Mouse (Mus musculus) erythroblast, embryonic 14.5 days (primary cell): ENCODE data around the gene Tenm4. TPM values are rescaled to one million over a fixed set of nuclear protein-coding genes. Genes with fewer than 3 reads are reported as not detected.

Experiments used
- H3K27me3 ChIP-seq: 2 replicates; pipeline ENCODE4 v1.6.1; 2012; ENCODE audit warnings: inconsistent platforms; ENCODE audit not compliant: control insufficient read depth
- H3K36me3 ChIP-seq: 2 replicates; pipeline ENCODE4 v1.6.1; 2012; ENCODE audit warnings: mild to moderate bottlenecking, inconsistent platforms; ENCODE audit not compliant: control insufficient read depth
- H3K4me1 ChIP-seq: 2 replicates; pipeline ENCODE4 v1.6.1; 2012; ENCODE audit warnings: inconsistent platforms; ENCODE audit not compliant: control insufficient read depth
- H3K4me3 ChIP-seq: replicated peaks from 2 replicates; pipeline ENCODE3; 2012; ENCODE audit warnings: moderate library complexity, mild to moderate bottlenecking, inconsistent platforms
- H3K9me3 ChIP-seq: 2 replicates; pipeline ENCODE4 v1.6.1; 2012; ENCODE audit warnings: low read length, inconsistent platforms, mixed read lengths; ENCODE audit not compliant: control insufficient read depth
- GATA1 ChIP-seq: IDR thresholded peaks from 2 replicates; pipeline ENCODE4 v1.6.1; 2012; ENCODE audit warnings: low read length, inconsistent platforms, mixed read lengths
- TAL1 ChIP-seq: IDR thresholded peaks from 3 replicates; pipeline ENCODE4 v1.6.1; 2012; ENCODE audit warnings: low read length, inconsistent platforms, mixed read lengths
- polyA plus RNA-seq: library from polyadenylated mRNA; stranded (reverse); fragments of >175 nt; gene quantifications from 2 replicates; pipeline ENCODE4 v1.2.3, GENCODE M21; 2012

The Tenm4 gene
- polyA plus RNA-seq, 1 experiment = not detected

DNA sequence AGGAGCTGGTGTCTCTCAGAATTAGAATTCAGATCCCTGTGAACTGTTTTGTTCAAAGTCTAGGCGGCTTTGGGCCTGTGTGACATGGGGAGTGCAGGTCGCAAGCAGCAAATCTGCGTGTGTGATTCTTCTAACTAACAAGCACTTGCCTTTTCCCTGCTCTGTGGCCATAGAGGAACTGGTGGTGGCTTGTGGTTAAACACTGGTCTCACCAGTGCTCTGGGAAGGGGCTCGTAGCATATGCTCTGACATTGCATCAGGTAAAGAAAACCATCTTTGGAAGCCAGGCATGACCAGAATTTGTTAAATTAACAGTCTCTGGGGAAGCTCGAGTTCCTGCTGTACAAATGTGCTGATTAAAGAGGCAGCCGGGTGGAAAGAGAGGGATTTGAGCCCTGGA lies 308.1 kb downstream of the Tenm4 start:
- Histone ChIP-seq H3K4me3 (no peak overlapping the region), H3K36me3 (no peaks in the 10 kb centered on the region), H3K4me1 (no peaks in the 10 kb centered on the region), H3K27me3 (no peaks in the 10 kb centered on the region), H3K9me3 (no peaks in the 10 kb centered on the region)
- TF ChIP-seq GATA1 (no peak), TAL1 (no peak)

DNA sequence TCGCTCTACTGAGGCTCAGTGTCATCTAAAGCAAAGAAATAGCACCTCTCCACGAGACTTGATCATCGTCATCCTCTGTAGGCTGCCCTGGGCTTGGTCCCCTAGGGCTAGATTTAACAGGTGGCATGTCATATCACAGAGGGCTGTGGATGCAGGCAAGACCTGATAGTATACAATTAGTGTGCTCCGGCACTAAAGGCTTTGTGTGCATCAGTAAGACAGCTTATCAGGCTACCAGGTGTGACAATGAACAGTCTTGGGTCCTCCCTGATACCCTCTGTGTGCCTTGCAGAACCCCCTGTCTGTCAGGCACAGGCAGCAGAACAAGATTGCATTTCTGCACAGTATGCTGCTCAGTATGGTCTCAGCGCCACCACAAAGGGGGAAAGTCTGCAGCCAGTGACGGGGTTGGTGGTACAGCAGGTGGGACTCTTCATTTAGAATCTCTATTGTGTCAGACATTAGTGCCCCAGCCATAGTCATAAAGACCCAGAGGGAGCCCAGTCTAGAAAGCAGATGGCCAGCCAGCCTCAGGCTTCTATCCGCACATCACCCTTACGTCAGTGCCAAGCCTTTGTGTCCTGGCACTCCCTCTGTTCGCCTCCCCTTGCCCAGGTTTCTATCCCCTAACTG lies 309.4 kb downstream of the Tenm4 start:
- Histone ChIP-seq H3K9me3 (no peaks in the 10 kb centered on the region), H3K27me3 (no peaks in the 10 kb centered on the region)

DNA sequence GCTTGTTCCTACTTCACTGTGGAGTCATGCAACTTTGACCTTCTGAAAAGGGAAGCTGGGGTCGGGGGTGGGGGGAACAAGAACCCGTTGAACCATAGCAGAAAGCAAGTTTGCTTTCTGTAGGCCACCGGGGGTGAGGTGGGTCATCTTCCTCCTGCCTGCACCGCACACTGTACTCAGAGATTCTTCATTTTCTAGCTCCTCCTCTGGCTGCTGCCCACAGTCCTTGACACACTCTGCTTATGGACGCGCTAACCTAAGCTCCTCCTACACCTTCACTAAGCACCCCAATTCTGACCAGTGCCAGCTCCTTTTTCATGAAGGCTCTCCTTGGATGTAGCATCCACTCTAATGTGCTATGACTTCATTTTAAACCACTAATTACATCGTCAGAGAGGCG lies 311.9 kb downstream of the Tenm4 start:
- TF ChIP-seq TAL1 = no peak
- TF ChIP-seq GATA1 = no peak
- no peaks in the 10 kb centered on the region for H3K4me1 ChIP-seq
- no peak overlapping the region for H3K4me3 ChIP-seq
- H3K27me3 ChIP-seq = no peaks in the 10 kb centered on the region
- H3K9me3 ChIP-seq = no peaks in the 10 kb centered on the region
- no peaks in the 10 kb centered on the region for H3K36me3 ChIP-seq

More for the DNA sequence above, 309.4 kb downstream of the Tenm4 start:
- H3K4me3 ChIP-seq = no peak overlapping the region
- no peaks in the 10 kb centered on the region for H3K36me3 ChIP-seq
- no peaks in the 10 kb centered on the region for H3K4me1 ChIP-seq
- TF ChIP-seq GATA1 = no peak
- no peak for TF ChIP-seq TAL1

DNA sequence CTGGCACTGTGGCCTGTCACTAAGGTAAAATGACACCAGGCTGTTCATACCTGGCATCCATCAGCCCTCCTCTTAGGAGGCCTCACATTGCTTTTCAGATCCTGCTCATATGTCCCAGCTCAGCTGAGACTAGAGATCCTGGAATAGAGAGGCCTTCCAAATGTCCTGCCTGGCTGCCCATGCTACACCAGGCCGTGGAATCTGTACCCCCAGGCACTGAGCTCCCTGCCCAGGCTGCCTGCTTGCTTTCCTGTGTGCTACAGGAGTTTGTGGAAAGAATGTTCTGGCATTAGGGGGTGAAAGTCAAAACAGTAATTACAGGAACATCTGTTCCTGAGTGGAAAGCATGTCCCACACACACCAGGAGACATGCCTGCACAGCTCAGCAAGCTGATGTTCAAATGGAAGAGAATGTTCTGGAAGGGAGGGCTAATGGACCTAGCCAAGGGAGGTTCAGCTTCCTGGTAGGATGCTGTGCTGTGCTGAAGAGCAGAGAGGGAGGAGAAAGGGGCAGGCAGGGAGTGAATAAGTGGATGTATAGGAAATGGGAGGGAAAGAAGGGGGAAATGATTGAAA lies 313.0 kb downstream of the Tenm4 start:
- H3K27me3 ChIP-seq = no peaks in the 10 kb centered on the region
- no peaks in the 10 kb centered on the region for H3K4me1 ChIP-seq
- no peaks in the 10 kb centered on the region for H3K36me3 ChIP-seq
- H3K4me3 ChIP-seq = no peak overlapping the region
- H3K9me3 ChIP-seq = no peaks in the 10 kb centered on the region
- no peak for TF ChIP-seq TAL1
- TF ChIP-seq GATA1 = no peak

DNA sequence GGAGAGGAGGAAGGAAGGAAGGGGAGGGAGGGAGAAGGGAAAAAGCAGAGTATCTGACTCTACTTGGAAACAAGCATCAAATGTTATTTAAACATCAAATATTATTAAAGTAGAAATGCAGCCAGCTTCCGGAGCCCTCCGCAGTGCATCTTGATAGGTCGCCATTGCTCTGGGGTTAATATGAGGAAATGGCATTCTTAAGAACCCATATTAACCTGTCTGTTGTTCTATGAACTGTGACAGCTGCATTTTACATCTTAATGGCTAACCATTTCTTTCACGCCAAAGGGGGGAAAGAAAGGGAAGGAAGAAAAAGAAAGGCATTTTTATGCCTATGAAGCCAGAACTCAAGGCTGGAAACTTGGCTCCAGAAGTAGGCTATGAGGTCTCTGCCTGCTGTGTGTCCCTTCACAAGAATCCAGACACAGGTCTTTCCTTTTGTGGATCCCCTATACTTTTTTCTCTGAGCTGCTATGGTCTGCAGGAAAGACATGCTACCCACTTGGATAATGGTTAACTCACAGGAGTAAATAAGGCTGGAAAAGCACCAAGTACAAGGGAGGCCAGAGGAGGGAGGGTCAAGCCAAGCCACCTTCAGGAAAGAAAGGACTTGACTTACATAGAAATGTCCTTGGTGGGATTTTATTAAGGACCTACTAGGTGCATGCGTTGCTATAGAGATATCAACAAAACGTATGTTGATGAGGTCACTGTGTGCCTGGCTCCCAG lies 318.5 kb downstream of the Tenm4 start:
- Histone ChIP-seq H3K27me3 (no peaks in the 10 kb centered on the region), H3K9me3 (no peaks in the 10 kb centered on the region), H3K36me3 (no peaks in the 10 kb centered on the region), H3K4me3 (no peak overlapping the region), H3K4me1 (no peaks in the 10 kb centered on the region)
- no peak for TF ChIP-seq GATA1
- TF ChIP-seq TAL1 = no peak

DNA sequence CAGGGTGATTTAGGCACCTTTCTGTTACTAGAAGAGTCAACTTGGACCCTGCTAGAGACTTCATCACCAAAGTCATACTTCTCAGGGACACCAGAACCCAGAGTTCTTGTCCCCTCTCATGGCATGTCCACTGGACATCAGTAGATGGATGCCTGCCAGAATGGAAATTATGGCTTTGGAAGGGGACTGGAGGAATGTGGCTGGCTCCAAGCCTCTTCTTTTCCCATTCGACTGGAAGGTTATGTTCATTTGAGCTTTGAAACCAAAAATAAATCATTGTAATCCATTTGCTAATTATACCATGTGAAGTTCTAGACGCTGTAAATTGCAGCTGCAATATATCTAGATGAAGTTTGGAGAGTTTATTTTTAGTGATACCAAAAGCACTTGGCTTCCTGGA lies 320.9 kb downstream of the Tenm4 start:
- H3K4me1 ChIP-seq = no peaks in the 10 kb centered on the region
- H3K27me3 ChIP-seq = no peaks in the 10 kb centered on the region
- no peak for TF ChIP-seq TAL1
- no peak for TF ChIP-seq GATA1
- no peaks in the 10 kb centered on the region for H3K36me3 ChIP-seq
- H3K4me3 ChIP-seq = no peak overlapping the region
- H3K9me3 ChIP-seq = no peaks in the 10 kb centered on the region

DNA sequence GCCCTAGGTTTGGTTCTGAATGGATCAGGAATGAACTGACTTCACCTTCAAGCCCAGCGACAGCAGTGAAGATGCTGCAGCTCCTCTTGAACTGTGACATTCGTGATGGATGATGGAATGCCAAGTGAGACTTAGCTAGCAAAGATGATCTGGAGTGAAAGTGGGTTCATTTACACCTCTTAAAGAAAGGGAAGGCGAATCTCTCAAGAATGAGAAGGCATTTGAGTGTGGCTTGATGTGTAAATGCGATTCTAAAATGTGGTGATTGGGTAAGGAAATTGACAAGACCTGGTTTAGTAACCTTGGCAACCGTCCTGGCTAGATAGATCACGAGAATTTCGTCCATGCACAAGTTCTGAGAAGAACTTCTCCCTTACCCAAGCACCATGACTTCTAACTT lies 321.6 kb downstream of the Tenm4 start:
- no peak overlapping the region for H3K4me3 ChIP-seq
- H3K4me1 ChIP-seq = no peaks in the 10 kb centered on the region
- H3K36me3 ChIP-seq = no peaks in the 10 kb centered on the region
- TF ChIP-seq GATA1 (no peak), TAL1 (no peak)
- H3K9me3 ChIP-seq = no peaks in the 10 kb centered on the region
- no peaks in the 10 kb centered on the region for H3K27me3 ChIP-seq

DNA sequence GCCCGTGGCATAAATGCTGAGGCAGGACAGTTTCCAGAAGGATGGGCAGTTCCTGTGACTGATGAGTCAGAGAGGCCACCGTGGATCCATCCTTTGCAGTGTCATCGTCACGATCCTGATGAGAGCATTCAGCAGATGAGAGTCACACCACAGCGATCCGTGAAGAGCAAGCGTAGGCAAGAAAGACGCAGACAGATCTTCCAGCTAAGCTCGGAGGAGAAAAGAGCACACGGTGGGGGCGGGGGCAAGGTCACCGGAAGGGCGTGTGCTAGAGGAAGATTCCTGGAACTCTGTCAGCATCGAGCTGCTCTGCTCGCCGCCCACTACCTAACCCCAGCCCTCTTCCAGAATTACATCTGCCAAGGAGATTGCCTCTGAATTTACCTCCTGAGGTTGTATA lies 323.0 kb downstream of the Tenm4 start:
- Histone ChIP-seq H3K36me3 (no peaks in the 10 kb centered on the region), H3K4me1 (no peaks in the 10 kb centered on the region), H3K4me3 (no peak overlapping the region), H3K9me3 (no peaks in the 10 kb centered on the region), H3K27me3 (no peaks in the 10 kb centered on the region)
- no peak for TF ChIP-seq TAL1
- no peak for TF ChIP-seq GATA1

DNA sequence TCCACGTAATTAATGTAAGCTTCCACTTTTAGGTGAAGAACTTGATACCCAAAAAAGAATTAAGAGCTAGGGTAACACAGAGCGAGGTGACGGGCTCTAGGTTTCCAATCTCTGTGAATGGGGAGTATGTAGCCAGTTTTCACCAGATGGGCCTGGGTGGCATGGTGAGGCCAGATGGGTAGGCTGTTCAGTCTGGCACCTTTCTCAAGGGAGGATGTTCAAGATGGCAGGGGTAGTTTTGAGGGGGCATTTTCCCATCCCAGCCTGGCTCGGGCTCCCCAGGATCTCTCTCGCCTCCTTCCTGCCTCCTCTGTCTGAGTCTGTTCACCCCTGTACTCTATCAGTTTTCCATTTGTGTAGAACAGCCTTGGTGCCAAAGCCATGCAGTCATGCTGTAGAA lies 329.1 kb downstream of the Tenm4 start:
- no peaks in the 10 kb centered on the region for H3K9me3 ChIP-seq
- no peak overlapping the region for H3K4me3 ChIP-seq
- H3K27me3 ChIP-seq = no peaks in the 10 kb centered on the region
- TF ChIP-seq TAL1 = no peak
- no peak for TF ChIP-seq GATA1
- no peaks in the 10 kb centered on the region for H3K4me1 ChIP-seq
- H3K36me3 ChIP-seq = no peaks in the 10 kb centered on the region
